Mouse (Mus musculus) forebrain, embryonic 14.5 days (tissue): ENCODE measurements at regions not wholly inside any gene's neighbourhood (a gene's known extent, or its start where the extent isn't known, plus 50 kb on each side); places are given as distances from the start of the nearest gene placed in this dataset.

Source experiments
- ATAC-seq: fragments of 200-750 bp; cut with Nextera tagmentation; 2 replicates; pipeline ENCODE4 v1.8.0; 2017; ENCODE audit warnings: mild to moderate bottlenecking, moderate library complexity
- DNase-seq: peaks from one replicate; pipeline ENCODE4 v3.0.0-alpha.2; 2015; ENCODE audit warnings: low spot score
- H3K27ac ChIP-seq: fragments of 300-500 bp; sonication (generic); 2 replicates; pipeline ENCODE4 v1.5.1; 2014; ENCODE audit warnings: low read depth, mild to moderate bottlenecking, control low read depth, low read length, moderate library complexity
- H3K27me3 ChIP-seq: fragments of 300-500 bp; sonication (generic); replicated peaks from 2 replicates; pipeline ENCODE4 v1.6.1; 2014; ENCODE audit warnings: low read length, control low read depth, mixed read lengths; ENCODE audit not compliant: control insufficient read depth, insufficient read depth
- H3K36me3 ChIP-seq: fragments of 300-500 bp; sonication (generic); 2 replicates; pipeline ENCODE4 v1.6.1; 2014; ENCODE audit warnings: low read length, control low read depth; ENCODE audit not compliant: control insufficient read depth, insufficient read depth
- H3K4me1 ChIP-seq: fragments of 300-500 bp; sonication (generic); 2 replicates; pipeline ENCODE4 v1.6.1; 2014; ENCODE audit warnings: antibody characterized with exemption, low read length, control low read depth; ENCODE audit not compliant: control insufficient read depth, insufficient read depth
- H3K4me2 ChIP-seq: fragments of 300-500 bp; sonication (generic); 2 replicates; pipeline ENCODE4 v1.6.1; 2014; ENCODE audit warnings: mild to moderate bottlenecking, control low read depth, low read length
- H3K4me3 ChIP-seq: fragments of 300-500 bp; sonication (generic); 2 replicates; pipeline ENCODE4 v1.5.1; 2014; ENCODE audit warnings: low read depth, low read length, control low read depth
- H3K9ac ChIP-seq: fragments of 300-500 bp; sonication (generic); 2 replicates; pipeline ENCODE4 v1.6.1; 2014; ENCODE audit warnings: mild to moderate bottlenecking, low read length, control low read depth, moderate library complexity
- H3K9me3 ChIP-seq: fragments of 300-500 bp; sonication (generic); replicated peaks from 2 replicates; pipeline ENCODE4 v1.6.1; 2016; ENCODE audit warnings: low read length, control low read depth, mixed read lengths; ENCODE audit not compliant: control insufficient read depth
- WGBS: fragments of 180-500 bp; shearing (Covaris S2); extraction: QIAGEN DNeasy Blood & Tissue Kit; methylation state at CpG from one replicate; pipeline ENCODE4 v1.1.7; 2014; 5-methylcytosine and 5-hydroxymethylcytosine counted together

GRCm38 (mm10) chr5:63213381-63213780 is 399.8 kb downstream of the Dthd1 start:
- Histone ChIP-seq H3K4me1 (no peaks in the 10 kb centered on the region), H3K9ac (no peak overlapping the region), H3K9me3 (no peaks in the 10 kb centered on the region), H3K4me2 (no peak overlapping the region), H3K27ac (no peak overlapping the region), H3K36me3 (no peaks in the 10 kb centered on the region), H3K27me3 (no peaks in the 10 kb centered on the region), H3K4me3 (no peak overlapping the region)
- 86% methylated on average over 2 of the region's 2 CpGs for WGBS
- DNase-seq: peak; percentile 0
- ATAC-seq: no peak

GRCm38 (mm10) chr5:63219467-63219866 is 405.8 kb downstream of the Dthd1 start:
- Histone ChIP-seq H3K9ac (no peak overlapping the region), H3K36me3 (no peaks in the 10 kb centered on the region), H3K27ac (no peak overlapping the region), H3K27me3 (no peaks in the 10 kb centered on the region), H3K4me2 (no peak overlapping the region), H3K4me1 (no peaks in the 10 kb centered on the region), H3K4me3 (no peak overlapping the region), H3K9me3 (no peaks in the 10 kb centered on the region)
- DNase-seq (no peak), ATAC-seq (no peak)
- WGBS: 49% methylated on average over 3 of the region's 3 CpGs

- ATAC-seq (peak; percentile 79), DNase-seq (peak; percentile 69)
- Histone ChIP-seq H3K27ac (no peak overlapping the region), H3K4me3 (no peak overlapping the region), H3K4me1 (no peaks in the 10 kb centered on the region), H3K9me3 (no peaks in the 10 kb centered on the region), H3K9ac (no peak overlapping the region), H3K27me3 (no peaks in the 10 kb centered on the region), H3K4me2 (no peak overlapping the region), H3K36me3 (no peaks in the 10 kb centered on the region)
These were observed 386.3 kb upstream of the Nwd2 start for GRCm38 (mm10) chr5:63262568-63262967.
